Mouse (Mus musculus): ENCODE data around the gene Dach1. TPM values are rescaled to one million over a fixed set of nuclear protein-coding genes. Genes with fewer than 3 reads are reported as not detected.

Dach1 gene
- 9.4 and 9.7 TPM in 2 replicates for polyA plus RNA-seq (2015; fragmentation: Nextera tagmentation; extraction: Ambion mirVana)

GRCm38 (mm10) chr14:98169421-98170076, at the start of gene Dach1:
Gene Dach1, minus strand, starts transcription at chr14:98169765.
- peak within 1 kb of the TSS; percentile 95 for H3K4me2 ChIP-seq (ENCODE audit: low read length)
- peaks cover 8% of the 10 kb centered on the region for H3K4me1 ChIP-seq (ENCODE audit: control insufficient read depth, insufficient read depth, low read length)
- peak within 1 kb of the TSS; percentile 89 for H3K4me3 ChIP-seq (ENCODE audit: low read depth, low read length)
- WGBS = under 1% methylated on average over 31 of the region's 32 CpGs
- no peaks in the 10 kb centered on the region for H3K27me3 ChIP-seq (ENCODE audit: control insufficient read depth, insufficient read depth, low read depth, low read length)
- peak within 1 kb of the TSS; percentile 91 for H3K27ac ChIP-seq (ENCODE audit: low read length)
- peak; percentile 71 for ATAC-seq
- peak within 1 kb of the TSS; percentile 85 for H3K9ac ChIP-seq (ENCODE audit: low read depth, low read length)
- H3K36me3 ChIP-seq (ENCODE audit: control insufficient read depth, insufficient read depth, low read length) = no peaks in the 10 kb centered on the region
- H3K9me3 ChIP-seq (replicated peaks; ENCODE audit: control insufficient read depth, low read length, poor library complexity, severe bottlenecking) = no peaks in the 10 kb centered on the region

- no peak for ATAC-seq
- H3K4me2 ChIP-seq (ENCODE audit: low read length) = no peak overlapping the region
- no peak overlapping the region for H3K27ac ChIP-seq (ENCODE audit: low read length)
- no peak overlapping the region for H3K9ac ChIP-seq (ENCODE audit: low read depth, low read length)
- no peaks in the 10 kb centered on the region for H3K27me3 ChIP-seq (ENCODE audit: control insufficient read depth, insufficient read depth, low read depth, low read length)
- 84% methylated on average over 3 of the region's 3 CpGs for WGBS
- H3K4me1 ChIP-seq (ENCODE audit: control insufficient read depth, insufficient read depth, low read length) = no peaks in the 10 kb centered on the region
- no peaks in the 10 kb centered on the region for H3K9me3 ChIP-seq (replicated peaks; ENCODE audit: control insufficient read depth, low read length, poor library complexity, severe bottlenecking)
- H3K4me3 ChIP-seq (ENCODE audit: low read depth, low read length) = no peak overlapping the region
- no peaks in the 10 kb centered on the region for H3K36me3 ChIP-seq (ENCODE audit: control insufficient read depth, insufficient read depth, low read length)
Measured at GRCm38 (mm10) chr14:98200089-98200488, 30.5 kb upstream of the Dach1 start.

GRCm38 (mm10) chr14:98181545-98181944, 12.0 kb upstream of the Dach1 start:
- Histone ChIP-seq H3K4me2 (ENCODE audit: low read length) (no peak overlapping the region), H3K4me1 (ENCODE audit: control insufficient read depth, insufficient read depth, low read length) (no peaks in the 10 kb centered on the region), H3K9ac (ENCODE audit: low read depth, low read length) (no peak overlapping the region), H3K9me3 (replicated peaks; ENCODE audit: control insufficient read depth, low read length, poor library complexity, severe bottlenecking) (0 out of 2 replicates have a peak, but pooled peaks cover 2% of the 10 kb centered on the region), H3K36me3 (ENCODE audit: control insufficient read depth, insufficient read depth, low read length) (no peaks in the 10 kb centered on the region), H3K27me3 (ENCODE audit: control insufficient read depth, insufficient read depth, low read depth, low read length) (no peaks in the 10 kb centered on the region), H3K4me3 (ENCODE audit: low read depth, low read length) (no peak overlapping the region), H3K27ac (ENCODE audit: low read length) (no peak overlapping the region)
- ATAC-seq = no peak
- 5% methylated on average over 1 of the region's 1 CpGs for WGBS

GRCm38 (mm10) chr14:98173831-98174230, 4.3 kb upstream of the Dach1 start:
- H3K4me2 ChIP-seq (ENCODE audit: low read length) = no peak overlapping the region
- no peak overlapping the region for H3K27ac ChIP-seq (ENCODE audit: low read length)
- no peak overlapping the region for H3K4me3 ChIP-seq (ENCODE audit: low read depth, low read length)
- no peaks in the 10 kb centered on the region for H3K9me3 ChIP-seq (replicated peaks; ENCODE audit: control insufficient read depth, low read length, poor library complexity, severe bottlenecking)
- no peak overlapping the region for H3K9ac ChIP-seq (ENCODE audit: low read depth, low read length)
- peaks cover 3% of the 10 kb centered on the region for H3K4me1 ChIP-seq (ENCODE audit: control insufficient read depth, insufficient read depth, low read length)
- no peaks in the 10 kb centered on the region for H3K27me3 ChIP-seq (ENCODE audit: control insufficient read depth, insufficient read depth, low read depth, low read length)
- no peak for ATAC-seq
- H3K36me3 ChIP-seq (ENCODE audit: control insufficient read depth, insufficient read depth, low read length) = no peaks in the 10 kb centered on the region
- WGBS = 30% methylated on average over 2 of the region's 2 CpGs

- no peak overlapping the region for H3K4me3 ChIP-seq (ENCODE audit: low read depth, low read length)
- peaks cover 5% of the 10 kb centered on the region for H3K4me1 ChIP-seq (ENCODE audit: control insufficient read depth, insufficient read depth, low read length)
- H3K36me3 ChIP-seq (ENCODE audit: control insufficient read depth, insufficient read depth, low read length) = no peaks in the 10 kb centered on the region
- H3K27me3 ChIP-seq (ENCODE audit: control insufficient read depth, insufficient read depth, low read depth, low read length) = no peaks in the 10 kb centered on the region
- peak overlapping the region; percentile 42 for H3K4me2 ChIP-seq (ENCODE audit: low read length)
- no peak overlapping the region for H3K27ac ChIP-seq (ENCODE audit: low read length)
- WGBS = 6% methylated on average over 5 of the region's 5 CpGs
- ATAC-seq = no peak
- no peaks in the 10 kb centered on the region for H3K9me3 ChIP-seq (replicated peaks; ENCODE audit: control insufficient read depth, low read length, poor library complexity, severe bottlenecking)
- H3K9ac ChIP-seq (ENCODE audit: low read depth, low read length) = no peak overlapping the region
Measured at GRCm38 (mm10) chr14:98172394-98172905, 2.9 kb upstream of the Dach1 start.

GRCm38 (mm10) chr14:98171861-98172260, 2.3 kb upstream of the Dach1 start:
- Histone ChIP-seq H3K27ac (ENCODE audit: low read length) (no peak overlapping the region), H3K9me3 (replicated peaks; ENCODE audit: control insufficient read depth, low read length, poor library complexity, severe bottlenecking) (no peaks in the 10 kb centered on the region), H3K36me3 (ENCODE audit: control insufficient read depth, insufficient read depth, low read length) (no peaks in the 10 kb centered on the region), H3K4me2 (ENCODE audit: low read length) (peak overlapping the region; percentile 42), H3K4me3 (ENCODE audit: low read depth, low read length) (no peak overlapping the region), H3K4me1 (ENCODE audit: control insufficient read depth, insufficient read depth, low read length) (peaks cover 8% of the 10 kb centered on the region), H3K27me3 (ENCODE audit: control insufficient read depth, insufficient read depth, low read depth, low read length) (no peaks in the 10 kb centered on the region), H3K9ac (ENCODE audit: low read depth, low read length) (no peak overlapping the region)
- ATAC-seq = no peak
- WGBS = 9% methylated on average over 5 of the region's 5 CpGs

- peak overlapping the region; percentile 91 for H3K27ac ChIP-seq (ENCODE audit: low read length)
- under 1% methylated on average over 45 of the region's 45 CpGs for WGBS
- no peaks in the 10 kb centered on the region for H3K27me3 ChIP-seq (ENCODE audit: control insufficient read depth, insufficient read depth, low read depth, low read length)
- peak overlapping the region; percentile 95 for H3K4me2 ChIP-seq (ENCODE audit: low read length)
- H3K9ac ChIP-seq (ENCODE audit: low read depth, low read length) = peak overlapping the region; percentile 85
- ATAC-seq = peak; percentile 39
- peaks cover 8% of the 10 kb centered on the region for H3K4me1 ChIP-seq (ENCODE audit: control insufficient read depth, insufficient read depth, low read length)
- H3K36me3 ChIP-seq (ENCODE audit: control insufficient read depth, insufficient read depth, low read length) = no peaks in the 10 kb centered on the region
- H3K9me3 ChIP-seq (replicated peaks; ENCODE audit: control insufficient read depth, low read length, poor library complexity, severe bottlenecking) = no peaks in the 10 kb centered on the region
- peak overlapping the region; percentile 89 for H3K4me3 ChIP-seq (ENCODE audit: low read depth, low read length)
Measured at GRCm38 (mm10) chr14:98168908-98169401, 610 bp downstream of the Dach1 start.

- Histone ChIP-seq H3K9ac (ENCODE audit: low read depth, low read length) (peak overlapping the region; percentile 85), H3K4me2 (ENCODE audit: low read length) (peak overlapping the region; percentile 95), H3K9me3 (replicated peaks; ENCODE audit: control insufficient read depth, low read length, poor library complexity, severe bottlenecking) (no peaks in the 10 kb centered on the region), H3K4me1 (ENCODE audit: control insufficient read depth, insufficient read depth, low read length) (peaks cover 8% of the 10 kb centered on the region), H3K27ac (ENCODE audit: low read length) (peak overlapping the region; percentile 91), H3K4me3 (ENCODE audit: low read depth, low read length) (peak overlapping the region; percentile 89), H3K36me3 (ENCODE audit: control insufficient read depth, insufficient read depth, low read length) (no peaks in the 10 kb centered on the region), H3K27me3 (ENCODE audit: control insufficient read depth, insufficient read depth, low read depth, low read length) (no peaks in the 10 kb centered on the region)
- 0% methylated on average over 40 of the region's 48 CpGs for WGBS
- peak; percentile 67 for ATAC-seq
Measured at GRCm38 (mm10) chr14:98168039-98168907, 1.3 kb downstream of the Dach1 start.

Data from midbrain, embryonic 16.5 days (tissue).